Mouse (Mus musculus) right cerebral cortex, postnatal 36 days (tissue): ENCODE data around the gene Arl6ip1.
A peak's percentile ranks its signal among the peaks of the same experiment; 100 is the strongest.

Source experiments
- DNase-seq, 2 experiments: peaks; one replicate each; pipeline ENCODE4 v3.0.0; 2022; ENCODE audit warnings: low spot score in 2 of 2, mixed read lengths in 1 of 2

Arl6ip1 gene

GRCm38 (mm10) chr7:118116787-118117538 is 12.5 kb downstream of the Arl6ip1 start:
- no peak for DNase-seq

- DNase-seq = peak; percentile 89 to 90
Measured at GRCm38 (mm10) chr7:118115877-118116568, 13.4 kb downstream of the Arl6ip1 start, which contains the start of gene Rps15a. TSS of gene Rps15a (minus strand) at chr7:118116188.

GRCm38 (mm10) chr7:118115533-118115876 is 14.0 kb downstream of the Arl6ip1 start:
- DNase-seq = no peak

GRCm38 (mm10) chr7:118113541-118114297 is 15.7 kb downstream of the Arl6ip1 start:
- no peak for DNase-seq

- no peak for DNase-seq
Measured at GRCm38 (mm10) chr7:118111128-118111527, 18.3 kb downstream of the Arl6ip1 start.

- no peak for DNase-seq
Measured at GRCm38 (mm10) chr7:118107671-118108070, 21.8 kb downstream of the Arl6ip1 start.

GRCm38 (mm10) chr7:118104458-118105052 is 24.9 kb downstream of the Arl6ip1 start:
- no peak for DNase-seq

- DNase-seq = no peak
Measured at GRCm38 (mm10) chr7:118103462-118104379, 25.7 kb downstream of the Arl6ip1 start.

- DNase-seq = no peak
Measured at GRCm38 (mm10) chr7:118102678-118103461, 26.6 kb downstream of the Arl6ip1 start.

GRCm38 (mm10) chr7:118102231-118102630 is 27.2 kb downstream of the Arl6ip1 start:
- no peak for DNase-seq

- no peak for DNase-seq
Measured at GRCm38 (mm10) chr7:118097615-118098014, 31.8 kb downstream of the Arl6ip1 start.

- DNase-seq = no peak
Measured at GRCm38 (mm10) chr7:118079987-118080386, 49.5 kb downstream of the Arl6ip1 start.

GRCm38 (mm10) chr7:118079097-118079496 is 50.4 kb downstream of the Arl6ip1 start:
- no peak for DNase-seq
